Mouse (Mus musculus) heart, adult 2 months (tissue): ENCODE data around the gene Galm.

Experiments
- CTCF ChIP-seq: fragments of 200-600 bp; IDR thresholded peaks from 2 replicates; pipeline ENCODE4 v1.8.1; 2022; ENCODE audit warnings: antibody characterized with exemption, mild to moderate bottlenecking, moderate library complexity
- EP300 ChIP-seq: fragments of 200-500 bp; IDR thresholded peaks from 2 replicates; pipeline ENCODE4 v1.6.1; 2011; ENCODE audit warnings: low read depth, low read length, control low read depth; ENCODE audit not compliant: insufficient read depth
- POLR2A ChIP-seq: fragments of 200-500 bp; IDR thresholded peaks from 2 replicates; pipeline ENCODE4 v1.6.1; 2011; ENCODE audit warnings: mild to moderate bottlenecking, low read depth, low read length, control low read depth; ENCODE audit not compliant: insufficient read depth

DNA sequence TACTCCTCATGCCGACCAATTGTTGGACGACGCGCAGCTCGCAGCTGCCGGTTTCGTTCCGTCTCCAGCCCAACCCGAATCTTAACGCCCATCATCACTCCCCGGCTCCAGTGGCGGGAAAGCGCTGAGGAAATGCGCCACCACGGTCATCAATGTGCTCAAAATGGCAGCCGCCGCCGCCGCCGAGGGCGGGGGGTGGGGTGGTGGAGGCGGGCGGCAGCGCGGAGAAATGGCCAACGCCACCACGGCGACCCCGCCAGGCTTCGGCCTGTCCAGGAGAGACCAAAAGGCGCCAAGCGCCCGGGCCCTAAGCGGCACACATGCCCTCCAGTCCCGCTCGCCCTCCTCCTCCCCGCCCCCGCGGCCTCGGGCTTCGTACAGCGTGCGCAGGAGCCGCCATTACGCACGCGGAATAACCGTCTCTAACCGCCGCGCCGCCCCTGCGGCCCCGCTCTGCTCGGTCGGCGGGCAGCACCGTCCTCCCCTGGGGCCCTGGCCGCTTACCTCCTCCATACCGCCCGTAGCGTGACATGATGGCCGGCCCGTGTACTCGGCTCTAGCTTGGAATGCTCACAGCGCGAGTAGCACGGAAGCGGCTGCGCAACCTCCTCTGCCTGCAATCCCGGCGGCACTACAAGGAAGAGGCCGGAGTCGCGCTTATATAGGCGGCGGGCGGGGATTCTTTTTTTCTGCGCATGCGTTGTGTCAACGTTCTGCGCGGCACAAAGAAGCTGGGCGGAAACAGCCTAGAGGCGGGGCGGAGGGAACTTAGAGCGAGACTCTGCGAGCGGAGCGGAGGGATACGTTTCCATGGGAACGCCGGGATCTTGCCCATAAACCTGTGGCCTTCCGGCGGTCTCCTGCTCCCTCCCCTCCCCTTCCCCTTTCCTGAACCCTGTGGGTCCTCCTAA, 79.7 kb downstream of the Galm start, which contains the start of the genes Srsf7 and Ttc39d:
- TF ChIP-seq CTCF: no peak
- peak; percentile 100 for TF ChIP-seq POLR2A
- peak; percentile 92 for TF ChIP-seq EP300
